Mouse (Mus musculus) limb, embryonic 10.5 days (tissue): Measurements from ENCODE around the gene Capn15. TPM values are rescaled to one million over a fixed set of nuclear protein-coding genes. Genes with fewer than 3 reads are reported as not detected.

Source experiments
- DNase-seq: peaks from one replicate; pipeline ENCODE4 v3.0.0-alpha.2; 2017; ENCODE audit warnings: low spot score
- H3K27ac ChIP-seq: fragments of 300-500 bp; sonication (generic); 2 replicates; pipeline ENCODE4 v1.5.1; 2016; ENCODE audit warnings: mild to moderate bottlenecking
- H3K27me3 ChIP-seq: fragments of 300-500 bp; sonication (generic); 2 replicates; pipeline ENCODE4 v1.6.1; 2016; ENCODE audit warnings: low read depth, mild to moderate bottlenecking; ENCODE audit not compliant: poor library complexity, severe bottlenecking
- H3K36me3 ChIP-seq: fragments of 300-500 bp; sonication (generic); 2 replicates; pipeline ENCODE4 v1.6.1; 2016; ENCODE audit warnings: mild to moderate bottlenecking, moderate library complexity
- H3K4me1 ChIP-seq: fragments of 300-500 bp; sonication (generic); 2 replicates; pipeline ENCODE4 v1.6.1; 2016
- H3K4me3 ChIP-seq: fragments of 300-500 bp; sonication (generic); 2 replicates; pipeline ENCODE4 v1.5.1; 2016; ENCODE audit warnings: mild to moderate bottlenecking, moderate library complexity
- H3K9me3 ChIP-seq: fragments of 300-500 bp; sonication (generic); replicated peaks from 2 replicates; pipeline ENCODE4 v1.6.1; 2016; ENCODE audit warnings: mild to moderate bottlenecking
- WGBS: fragments of 180-500 bp; shearing (Covaris S2); methylation state at CpG from one replicate; pipeline ENCODE4 v1.1.7; 2016; 5-methylcytosine and 5-hydroxymethylcytosine counted together
- polyA plus RNA-seq: library from polyadenylated mRNA; unstranded; fragments of >200 nt; fragmentation: Nextera tagmentation; extraction: Ambion mirVana; gene quantifications from 2 replicates; pipeline ENCODE4 v1.2.1, GENCODE M21; 2016

The Capn15 gene
- polyA plus RNA-seq, 1 experiment from 2014 or later, result 38.7 TPM

- H3K4me1 ChIP-seq, result peaks cover 32% of the 10 kb centered on the region
- H3K4me3 ChIP-seq, result peak overlapping the region; percentile 94
- no peaks in the 10 kb centered on the region for H3K27me3 ChIP-seq
- no peak for DNase-seq
- H3K9me3 ChIP-seq, result no peaks in the 10 kb centered on the region
- peak overlapping the region; percentile 94; the same call in 1 of the 2 replicates for H3K27ac ChIP-seq
- peaks cover 28% of the 10 kb centered on the region for H3K36me3 ChIP-seq
- WGBS, result 89% methylated on average over 1 of the region's 1 CpGs
Measured at GRCm38 (mm10) chr17:25984066-25984465, 1.5 kb downstream of the Capn15 start.

GRCm38 (mm10) chr17:25982913-25983312 lies 2.7 kb downstream of the Capn15 start:
- WGBS, result 90% methylated on average over 3 of the region's 3 CpGs

DNA sequence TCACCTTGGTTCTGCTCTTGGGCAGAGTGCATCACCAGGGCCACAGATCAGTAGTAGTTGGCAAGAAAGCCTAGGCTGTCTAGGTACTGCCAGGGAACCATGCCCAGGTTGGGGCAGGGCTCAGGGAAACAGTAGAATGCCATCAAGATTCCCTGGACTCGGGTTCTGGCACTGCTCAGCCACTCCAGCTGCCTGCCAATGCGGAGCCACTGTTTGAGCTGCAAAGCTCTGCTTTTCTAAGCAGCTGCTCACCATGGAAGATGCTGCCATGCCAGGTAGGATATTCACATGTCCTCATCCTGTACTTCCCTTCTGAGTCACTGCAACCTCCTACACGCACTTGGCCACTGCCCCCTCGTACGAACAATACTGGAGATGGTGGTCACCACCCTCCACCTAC lies 4.7 kb downstream of the Capn15 start:
- Histone ChIP-seq H3K9me3 (no peaks in the 10 kb centered on the region), H3K4me3 (no peak overlapping the region), H3K36me3 (peaks cover 29% of the 10 kb centered on the region), H3K27me3 (no peaks in the 10 kb centered on the region), H3K4me1 (peaks cover 25% of the 10 kb centered on the region), H3K27ac (no peak overlapping the region)
- WGBS, result 90% methylated on average over 5 of the region's 5 CpGs
- DNase-seq, result no peak

More at GRCm38 (mm10) chr17:25982913-25983312, 2.7 kb downstream of the Capn15 start:
- no peak for DNase-seq
- Histone ChIP-seq H3K27me3 (no peaks in the 10 kb centered on the region), H3K4me3 (no peak overlapping the region), H3K27ac (no peak overlapping the region), H3K36me3 (peaks cover 27% of the 10 kb centered on the region), H3K9me3 (no peaks in the 10 kb centered on the region), H3K4me1 (peaks cover 32% of the 10 kb centered on the region)

DNA sequence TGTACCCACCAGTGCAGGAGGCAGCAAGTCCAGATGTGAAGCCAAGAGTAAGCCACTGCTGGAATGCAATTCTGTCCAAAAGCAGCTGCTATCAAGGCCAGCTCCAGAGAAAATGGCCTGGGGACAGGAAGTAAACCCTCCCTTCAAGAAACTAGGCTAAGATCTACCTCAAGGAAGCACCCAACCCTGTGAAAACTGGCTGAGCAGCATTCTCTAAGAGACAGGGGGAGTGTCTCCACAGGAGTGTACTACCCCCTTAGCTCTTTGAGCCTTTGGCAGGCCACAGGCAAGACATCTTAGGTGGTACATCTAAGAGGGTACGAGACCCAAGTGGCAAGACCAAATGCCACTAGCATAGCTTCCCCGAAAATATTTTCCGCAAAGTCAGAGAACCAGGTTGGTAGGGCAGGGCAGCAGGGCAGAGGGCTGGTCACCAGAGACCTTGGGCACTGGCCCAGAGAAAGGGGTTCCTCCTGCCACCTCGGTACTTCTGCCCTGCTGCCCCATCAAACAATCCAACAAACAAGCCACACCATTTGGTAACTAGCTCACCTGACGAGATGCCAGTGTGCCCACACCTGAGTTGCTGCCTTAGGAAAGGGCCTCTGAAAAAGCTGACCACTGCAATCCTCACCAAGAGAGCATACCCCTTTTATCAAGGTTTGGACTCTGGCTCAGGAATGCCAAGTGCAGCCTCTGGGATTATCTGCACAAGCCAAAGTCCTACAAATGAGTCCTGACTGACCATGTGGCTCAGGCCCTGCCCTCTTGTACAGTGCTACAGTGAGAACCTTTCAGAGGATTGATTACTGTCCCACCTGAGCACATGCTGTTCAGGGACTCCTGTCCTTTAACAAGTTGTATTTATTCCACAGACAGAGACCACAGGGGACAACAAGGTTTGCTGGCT lies 5.5 kb downstream of the Capn15 start:
- peaks cover 28% of the 10 kb centered on the region for H3K36me3 ChIP-seq
- H3K27me3 ChIP-seq, result no peaks in the 10 kb centered on the region
- H3K4me3 ChIP-seq, result no peak overlapping the region
- 83% methylated on average over 5 of the region's 5 CpGs for whole genome bisulfite sequencing
- peaks cover 25% of the 10 kb centered on the region for H3K4me1 ChIP-seq
- no peak for DNase-seq
- no peaks in the 10 kb centered on the region for H3K9me3 ChIP-seq
- H3K27ac ChIP-seq, result no peak overlapping the region

DNA sequence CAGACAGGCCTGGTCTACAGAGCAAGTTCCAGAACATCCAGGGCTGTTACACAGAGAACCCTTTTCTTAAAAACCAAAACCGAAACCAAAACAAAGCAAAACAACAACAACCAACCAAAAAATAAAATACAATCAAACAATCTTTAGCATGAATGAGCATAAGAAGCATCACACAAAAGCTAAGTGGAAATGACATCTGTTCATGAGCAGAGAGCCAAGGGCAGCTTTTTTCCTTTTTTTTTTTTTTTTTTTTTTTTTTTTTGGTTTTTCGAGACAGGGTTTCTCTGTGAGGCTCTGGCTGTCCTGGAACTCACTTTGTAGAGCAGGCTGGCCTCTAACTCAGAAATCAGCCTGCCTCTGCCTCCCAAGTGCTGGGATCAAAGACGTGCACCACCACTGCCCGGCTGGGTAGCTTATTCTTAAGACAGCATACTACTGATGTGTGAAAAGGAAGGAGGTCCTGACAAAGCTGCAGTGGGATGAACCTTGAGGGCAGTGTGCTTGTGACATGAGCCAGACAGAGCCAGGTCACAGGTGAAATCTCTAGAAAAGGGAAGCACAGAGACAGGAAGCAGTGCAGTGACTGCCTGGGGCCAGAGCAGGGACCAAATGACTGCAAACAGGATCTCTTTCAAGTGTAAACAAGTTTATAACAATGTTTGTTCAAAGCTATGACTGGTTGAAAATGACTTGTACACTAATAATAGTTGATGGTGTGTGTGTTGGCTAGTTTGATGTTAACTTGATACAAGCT lies 14.5 kb downstream of the Capn15 start:
- Histone ChIP-seq H3K9me3 (no peaks in the 10 kb centered on the region), H3K27ac (no peak overlapping the region), H3K27me3 (no peaks in the 10 kb centered on the region), H3K4me1 (peaks cover 16% of the 10 kb centered on the region), H3K36me3 (peaks cover 21% of the 10 kb centered on the region), H3K4me3 (no peak overlapping the region)
- 87% methylated on average over 4 of the region's 4 CpGs for WGBS
- DNase-seq, result no peak

DNA sequence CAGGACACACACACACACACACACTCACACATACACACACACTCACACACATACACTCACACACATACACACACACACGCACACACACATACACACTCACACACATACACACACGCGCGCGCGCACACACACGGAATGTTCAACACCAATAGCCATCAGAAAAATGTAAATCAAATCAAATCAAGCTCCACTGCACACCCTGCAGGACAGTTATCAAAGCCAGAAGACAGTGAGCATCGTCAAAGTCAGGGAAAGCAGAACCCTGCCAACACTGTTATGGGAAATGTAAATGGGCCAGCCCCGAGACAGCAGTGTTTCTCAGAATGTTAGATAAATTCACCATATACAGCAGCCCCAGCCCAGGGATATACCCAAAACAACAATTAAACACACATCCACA lies 15.1 kb downstream of the Capn15 start:
- Histone ChIP-seq H3K4me3 (no peak overlapping the region), H3K36me3 (peaks cover 20% of the 10 kb centered on the region), H3K27me3 (no peaks in the 10 kb centered on the region), H3K27ac (no peak overlapping the region), H3K9me3 (no peaks in the 10 kb centered on the region), H3K4me1 (peaks cover 16% of the 10 kb centered on the region)
- WGBS, result 96% methylated on average over 9 of the region's 9 CpGs
- no peak for DNase-seq

DNA sequence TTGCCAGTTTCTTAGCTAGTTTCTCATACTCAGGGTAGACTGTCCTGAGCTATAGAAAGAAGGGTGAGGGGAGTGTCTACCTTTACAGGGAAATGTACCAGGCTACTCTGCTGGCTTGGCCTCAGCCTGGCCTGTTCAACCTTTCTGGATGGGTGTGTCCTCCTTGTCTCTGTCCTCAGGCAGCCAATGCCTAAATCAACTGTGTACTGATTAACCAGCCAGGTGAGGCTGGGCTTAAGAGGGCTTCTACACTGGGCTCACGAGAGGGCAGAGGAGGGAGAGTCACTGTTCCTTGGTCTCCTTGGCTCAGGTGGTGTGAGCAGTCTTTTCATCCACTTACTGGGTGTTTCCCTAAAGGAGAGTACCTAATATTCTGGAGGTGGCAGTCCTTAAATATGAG lies 17.4 kb downstream of the Capn15 start:
- Histone ChIP-seq H3K4me3 (no peak overlapping the region), H3K4me1 (peaks cover 4% of the 10 kb centered on the region; the same call in 1 of the 2 replicates), H3K27me3 (no peaks in the 10 kb centered on the region), H3K36me3 (peaks cover 39% of the 10 kb centered on the region), H3K9me3 (no peaks in the 10 kb centered on the region), H3K27ac (no peak overlapping the region)
- WGBS, result 87% methylated on average over 1 of the region's 1 CpGs
- no peak for DNase-seq

DNA sequence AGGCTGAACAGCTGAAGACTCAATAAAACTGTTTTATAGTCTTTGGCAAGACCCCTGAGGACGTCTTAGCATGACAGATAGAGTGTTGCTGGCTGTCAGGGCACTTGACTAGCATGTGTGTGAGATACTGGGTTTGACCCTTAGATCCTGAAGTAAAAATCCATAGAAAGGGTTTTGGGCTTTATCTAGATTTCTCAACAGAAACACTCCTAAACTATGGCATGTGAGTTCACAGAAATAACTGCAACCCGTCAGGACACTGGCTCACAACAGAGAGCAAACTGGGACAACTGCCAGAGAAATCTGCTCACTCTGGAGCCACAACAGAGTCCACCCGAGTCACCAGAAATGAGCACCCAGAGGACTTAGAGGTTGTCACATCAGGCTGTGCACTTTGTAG lies 17.9 kb downstream of the Capn15 start:
- WGBS, result 65% methylated on average over 3 of the region's 3 CpGs
- Histone ChIP-seq H3K27ac (no peak overlapping the region), H3K36me3 (peaks cover 39% of the 10 kb centered on the region), H3K27me3 (no peaks in the 10 kb centered on the region), H3K4me3 (no peak overlapping the region), H3K4me1 (peaks cover under 1% of the 10 kb centered on the region; the same call in 1 of the 2 replicates), H3K9me3 (no peaks in the 10 kb centered on the region)
- DNase-seq, result no peak

DNA sequence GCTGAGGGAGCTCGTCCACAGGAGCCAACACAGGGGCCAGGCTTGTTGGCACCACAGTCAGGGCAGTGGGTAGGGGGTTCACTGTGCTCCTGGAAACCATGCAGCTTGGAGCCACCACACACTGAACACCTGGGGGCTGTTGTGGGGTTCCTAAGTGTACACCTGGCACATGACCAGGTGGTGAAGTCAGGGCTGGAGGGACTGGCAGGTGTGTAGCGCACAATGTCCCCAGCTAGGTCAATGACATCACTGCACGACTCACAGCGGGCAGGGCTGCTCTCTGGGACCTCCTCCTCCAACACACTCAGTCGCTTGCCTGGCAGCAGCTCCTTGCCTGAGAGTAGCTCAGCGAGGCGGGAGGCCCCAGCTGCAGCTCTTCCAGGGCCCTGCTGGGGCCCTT lies 21.3 kb downstream of the Capn15 start:
- WGBS, result 92% methylated on average over 7 of the region's 7 CpGs
- Histone ChIP-seq H3K9me3 (no peaks in the 10 kb centered on the region), H3K4me1 (peaks cover 3% of the 10 kb centered on the region; the same call in 1 of the 2 replicates), H3K4me3 (no peak overlapping the region), H3K27ac (no peak overlapping the region), H3K27me3 (no peaks in the 10 kb centered on the region), H3K36me3 (peaks cover 66% of the 10 kb centered on the region)
- no peak for DNase-seq

GRCm38 (mm10) chr17:25962413-25962905 lies 23.1 kb downstream of the Capn15 start:
- Histone ChIP-seq H3K4me1 (peaks cover 4% of the 10 kb centered on the region), H3K4me3 (no peak overlapping the region), H3K36me3 (peaks cover 84% of the 10 kb centered on the region), H3K27me3 (no peaks in the 10 kb centered on the region), H3K27ac (no peak overlapping the region), H3K9me3 (no peaks in the 10 kb centered on the region)
- no peak for DNase-seq
- WGBS, result 90% methylated on average over 7 of the region's 7 CpGs

GRCm38 (mm10) chr17:25961566-25961965 lies 24.0 kb downstream of the Capn15 start:
- Histone ChIP-seq H3K4me1 (peaks cover 7% of the 10 kb centered on the region), H3K27me3 (no peaks in the 10 kb centered on the region), H3K27ac (no peak overlapping the region), H3K36me3 (peaks cover 86% of the 10 kb centered on the region), H3K4me3 (no peak overlapping the region), H3K9me3 (no peaks in the 10 kb centered on the region)
- WGBS, result 95% methylated on average over 5 of the region's 5 CpGs
- DNase-seq, result no peak

DNA sequence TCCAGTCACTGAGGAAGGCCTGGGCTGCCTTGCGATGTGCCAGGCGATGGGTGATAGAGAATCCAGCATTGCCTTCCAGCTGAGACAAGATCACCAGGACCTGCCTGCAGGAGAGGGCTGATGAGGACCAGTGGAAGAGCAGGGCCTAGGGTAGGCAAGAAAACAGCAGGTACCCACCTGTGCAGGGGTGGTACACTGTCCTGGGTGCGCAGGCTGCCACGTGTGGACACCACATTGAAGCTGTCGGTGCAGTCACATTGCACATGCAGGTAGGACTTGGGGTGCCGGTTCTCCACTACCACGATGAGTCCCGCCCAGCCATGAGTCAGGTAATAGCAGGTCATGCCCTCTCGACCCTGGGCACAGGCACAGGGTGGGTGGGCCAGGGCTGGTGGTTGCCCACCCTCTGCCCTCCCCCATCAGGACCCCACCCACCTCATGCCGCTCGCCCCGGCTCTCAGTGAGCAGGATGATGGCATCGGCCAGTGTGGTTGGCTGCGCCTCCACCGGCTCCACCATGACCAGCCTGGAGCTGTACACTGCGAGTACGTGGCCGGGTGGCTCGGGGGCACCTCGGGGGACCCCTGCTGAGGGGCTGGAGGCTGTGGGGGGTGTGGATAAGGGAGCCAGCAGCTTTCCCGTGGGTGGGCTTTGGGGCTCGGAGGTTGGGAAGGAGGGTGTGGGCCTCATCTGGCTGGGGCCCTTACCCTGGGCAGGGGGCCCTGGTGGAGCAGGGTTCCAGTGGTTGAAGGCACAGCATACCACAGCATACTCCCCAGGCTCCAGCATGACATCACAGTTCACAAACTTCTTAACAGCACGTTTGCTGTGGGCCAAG lies 25.7 kb downstream of the Capn15 start:
- 92% methylated on average over 23 of the region's 23 CpGs for WGBS
- Histone ChIP-seq H3K4me3 (no peak overlapping the region), H3K36me3 (peaks cover 77% of the 10 kb centered on the region), H3K9me3 (no peaks in the 10 kb centered on the region), H3K27me3 (peaks cover 1% of the 10 kb centered on the region; the same call in 1 of the 2 replicates), H3K27ac (no peak overlapping the region), H3K4me1 (peaks cover 7% of the 10 kb centered on the region)
- DNase-seq, result no peak
